Mouse (Mus musculus): ENCODE measurements around the gene Serpina1f.
"Not testable (repeated sequence)": the region's sequence is repeated elsewhere in the genome, so short reads cannot be mapped to it uniquely, and the experiment has no call there.

The Serpina1f gene

DNA sequence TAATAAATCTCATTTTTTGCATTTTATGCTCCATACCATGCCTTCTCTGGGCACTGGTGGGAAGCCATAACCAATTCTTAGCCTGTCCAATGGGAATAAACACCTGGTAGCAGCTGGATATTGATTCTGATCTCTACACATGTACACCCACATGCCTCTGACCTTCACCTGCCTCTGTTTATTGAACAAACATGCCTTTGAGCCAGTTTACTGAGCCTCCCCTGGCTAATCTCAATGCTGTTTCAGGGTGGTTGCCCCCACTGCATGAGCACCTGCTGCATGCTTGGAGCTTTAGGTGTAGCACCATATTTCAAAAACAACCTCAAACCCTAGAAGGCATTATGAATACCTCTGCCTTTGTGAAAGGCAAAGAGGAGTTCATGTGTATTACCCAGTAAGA, 33.3 kb downstream of the Serpina1f start:
- DNase-seq (ENCODE audit: low spot score) = not testable (repeated sequence)

DNA sequence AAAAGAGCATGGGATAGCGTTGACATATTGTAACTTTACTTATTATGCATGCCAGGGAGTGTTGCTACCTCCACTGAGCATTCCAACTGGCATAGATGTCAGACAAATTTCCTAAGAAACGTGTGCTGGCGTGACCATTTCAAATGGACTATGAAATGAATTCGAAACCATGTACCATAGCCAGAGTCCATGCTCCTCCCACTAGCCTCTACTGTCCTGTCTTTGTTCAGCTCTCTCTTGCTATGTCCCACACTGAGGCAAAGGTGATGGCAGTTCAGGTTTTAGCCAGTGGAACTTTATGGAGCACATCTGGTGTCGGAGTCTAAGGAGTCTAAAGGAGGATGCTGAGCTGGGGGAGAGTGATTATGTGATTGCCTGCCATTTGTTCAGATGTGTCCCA, 35.3 kb downstream of the Serpina1f start:
- DNase-seq (ENCODE audit: low spot score) = no peak

DNA sequence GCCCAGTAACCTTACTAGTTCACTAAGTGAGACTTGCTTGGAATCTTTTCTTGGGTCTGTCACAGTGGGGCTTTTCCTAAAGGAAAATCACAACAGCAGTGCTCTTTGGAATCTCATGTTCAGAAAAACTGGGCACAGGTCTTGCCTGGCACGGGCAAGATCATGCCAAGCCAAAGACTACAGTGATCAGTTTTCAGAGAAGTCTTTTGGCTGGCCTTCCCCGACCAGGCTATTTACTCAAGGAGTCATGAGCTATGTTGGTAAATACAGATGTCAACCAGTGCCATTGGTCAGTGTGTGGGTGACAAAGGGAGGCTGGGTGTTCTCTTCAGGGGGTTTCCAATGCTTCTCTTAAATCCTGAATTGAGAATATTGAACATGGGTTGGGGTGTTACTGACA, 36.2 kb downstream of the Serpina1f start:
- DNase-seq (ENCODE audit: low spot score) = no peak

DNA sequence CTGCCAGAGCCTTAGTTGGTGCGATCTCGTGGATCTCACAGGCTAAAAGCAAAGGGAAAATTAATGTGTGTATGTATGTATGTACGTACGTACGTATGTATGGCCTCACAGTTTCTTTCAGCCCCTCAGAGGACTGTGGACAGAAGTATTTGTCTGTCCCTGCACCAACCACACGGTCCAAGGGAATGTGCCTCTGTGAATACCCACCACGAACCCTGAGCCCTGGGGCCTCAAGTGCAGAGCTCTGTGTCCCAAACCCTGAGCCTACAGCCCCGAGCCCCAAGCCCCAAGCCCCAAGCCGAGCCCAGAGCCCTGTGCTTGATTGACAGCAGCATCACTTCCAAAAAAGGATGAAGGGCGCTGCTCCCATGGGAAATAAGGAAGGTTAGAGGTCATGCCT, 37.3 kb downstream of the Serpina1f start:
- DNase-seq (ENCODE audit: low spot score) = no peak

DNA sequence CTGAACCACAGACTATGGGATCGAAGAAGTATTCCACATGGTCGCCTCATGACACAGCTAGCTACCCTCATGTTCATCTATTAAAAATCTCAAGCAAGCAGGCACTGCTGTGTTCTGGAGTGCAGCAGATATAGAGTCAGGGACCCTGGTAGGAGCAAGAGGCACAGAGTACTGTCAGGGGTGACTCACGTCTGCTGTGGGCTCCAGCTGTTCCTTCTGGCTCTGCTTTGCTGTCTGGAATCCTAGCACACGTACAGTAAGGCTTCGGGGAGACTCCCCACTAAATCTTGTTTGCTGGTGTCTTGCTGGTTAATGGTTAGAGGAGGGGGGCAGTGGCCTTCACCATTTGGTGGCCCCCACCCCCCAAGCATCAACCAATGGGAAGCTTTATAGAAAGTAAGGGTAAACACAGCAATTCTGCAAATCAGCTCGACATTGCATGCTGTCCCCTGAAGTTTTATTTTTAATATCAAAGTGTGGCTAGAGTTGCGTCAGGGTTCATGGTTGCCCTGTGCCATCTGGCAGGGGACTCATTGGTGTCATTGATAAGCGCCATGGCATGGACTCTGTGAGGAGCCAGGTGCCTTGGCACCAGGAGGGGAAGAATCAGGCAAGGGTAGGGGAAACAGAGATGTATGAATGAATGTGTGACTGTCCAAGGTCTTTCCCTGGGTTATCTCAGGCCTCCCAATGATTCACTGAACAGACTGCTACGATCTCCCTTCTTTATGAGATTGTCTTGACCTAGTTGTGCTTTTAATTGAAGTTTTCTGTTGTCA, 38.3 kb downstream of the Serpina1f start, which contains the start of gene Serpina6:
TSS of gene Serpina6 (minus strand) at position 365 of the 779 bp plus-strand sequence.
- no peak for DNase-seq (ENCODE audit: low spot score)

GRCm38 (mm10) chr12:103655123-103656044, 39.9 kb downstream of the Serpina1f start:
- no peak for DNase-seq (ENCODE audit: low spot score)

- DNase-seq (ENCODE audit: low spot score) = no peak
Observed at GRCm38 (mm10) chr12:103653836-103654235, 41.5 kb downstream of the Serpina1f start.

- DNase-seq (ENCODE audit: low spot score) = no peak
Observed at GRCm38 (mm10) chr12:103646314-103646713, 49.0 kb downstream of the Serpina1f start.

DNA sequence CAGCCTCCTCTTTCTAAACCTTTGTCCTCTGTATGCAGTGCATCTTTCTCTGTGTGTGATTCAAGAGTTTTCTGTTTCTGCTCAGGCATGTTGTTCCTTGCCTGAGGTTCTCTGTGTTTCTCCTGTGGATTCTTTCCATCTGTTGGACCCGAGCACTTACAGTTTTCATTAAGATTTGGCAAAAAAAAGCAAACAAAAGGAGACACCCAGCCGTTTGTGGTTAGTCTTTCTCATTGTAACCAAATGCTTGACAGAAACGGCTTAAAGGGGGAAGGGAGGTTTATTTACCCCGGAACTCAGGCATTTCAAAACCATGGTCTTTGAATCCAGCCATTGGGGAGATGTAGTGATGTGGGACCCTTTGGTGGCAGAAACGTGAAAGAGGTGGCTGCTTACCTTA, 50.7 kb downstream of the Serpina1f start:
- DNase-seq (ENCODE audit: low spot score) = no peak

DNA sequence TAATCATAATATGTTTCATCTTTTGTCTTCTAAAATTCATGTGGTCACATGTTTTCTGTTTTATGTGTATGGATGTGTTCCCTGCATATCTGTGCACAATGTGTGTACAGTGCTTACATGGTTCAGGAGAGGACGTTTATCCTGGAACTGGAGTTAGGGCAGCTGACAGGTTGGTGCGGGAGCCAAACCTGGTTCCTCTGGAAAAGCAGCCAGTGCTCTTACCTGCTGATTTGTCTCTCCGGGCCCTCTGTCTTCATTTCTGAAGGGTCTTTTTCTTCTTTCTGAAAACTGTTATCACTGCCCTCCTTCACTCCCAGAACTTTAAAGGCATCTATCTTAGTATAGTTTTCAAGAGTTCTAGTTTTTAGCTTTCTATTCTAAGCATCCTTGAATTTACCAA, 51.5 kb downstream of the Serpina1f start:
- DNase-seq (ENCODE audit: low spot score) = no peak

GRCm38 (mm10) chr12:103643336-103643735, 52.0 kb downstream of the Serpina1f start:
- DNase-seq (ENCODE audit: low spot score) = peak; percentile 37

All from c-Kit-positive CD71-positive TER-119-positive erythroid progenitor cells, embryonic 14.5 days (primary cell).